Mouse (Mus musculus) embryonic facial prominence, embryonic 13.5 days (tissue): ENCODE data around the gene Fbxl5. TPM values are rescaled to one million over a fixed set of nuclear protein-coding genes. Genes with fewer than 3 reads are reported as not detected.
A peak's percentile ranks its signal among the peaks of the same experiment; 100 is the strongest.

Source experiments
- ATAC-seq: fragments of 200-750 bp; cut with Nextera tagmentation; 2 replicates; pipeline ENCODE4 v1.8.0; 2017; ENCODE audit warnings: low read depth; ENCODE audit not compliant: insufficient number of reproducible peaks, insufficient read depth, low FRiP score, low TSS enrichment
- H3K27ac ChIP-seq: fragments of 300-500 bp; sonication (generic); 2 replicates; pipeline ENCODE4 v1.5.1; 2015; ENCODE audit warnings: moderate library complexity, mild to moderate bottlenecking, inconsistent platforms
- H3K27me3 ChIP-seq: fragments of 300-500 bp; sonication (generic); 2 replicates; pipeline ENCODE4 v1.6.1; 2015; ENCODE audit warnings: mild to moderate bottlenecking, inconsistent platforms
- H3K36me3 ChIP-seq: fragments of 300-500 bp; sonication (generic); 2 replicates; pipeline ENCODE4 v1.6.1; 2015; ENCODE audit warnings: mild to moderate bottlenecking, inconsistent platforms
- H3K4me1 ChIP-seq: fragments of 300-500 bp; sonication (generic); 2 replicates; pipeline ENCODE4 v1.6.1; 2015; ENCODE audit warnings: inconsistent platforms
- H3K4me2 ChIP-seq: fragments of 300-500 bp; sonication (generic); 2 replicates; pipeline ENCODE4 v1.6.1; 2015; ENCODE audit warnings: moderate library complexity, mild to moderate bottlenecking, inconsistent platforms
- H3K4me3 ChIP-seq: fragments of 300-500 bp; sonication (generic); 2 replicates; pipeline ENCODE4 v1.5.1; 2015; ENCODE audit warnings: mild to moderate bottlenecking, inconsistent platforms
- H3K9ac ChIP-seq: fragments of 300-500 bp; sonication (generic); 2 replicates; pipeline ENCODE4 v1.6.1; 2015; ENCODE audit warnings: mild to moderate bottlenecking, inconsistent platforms
- H3K9me3 ChIP-seq: fragments of 300-500 bp; sonication (generic); 2 replicates; pipeline ENCODE4 v1.6.1; 2016; ENCODE audit warnings: inconsistent platforms
- WGBS: fragments of 180-500 bp; shearing (Covaris S2); methylation state at CpG from one replicate; pipeline ENCODE4 v1.1.7; 2015; ENCODE audit warnings: mixed read lengths; 5-methylcytosine and 5-hydroxymethylcytosine counted together
- polyA plus RNA-seq: library from polyadenylated mRNA; unstranded; fragments of >200 nt; fragmentation: Nextera tagmentation; extraction: Ambion mirVana; gene quantifications from 2 replicates; pipeline ENCODE4 v1.2.1, GENCODE M21; 2015

Fbxl5 gene
- polyA plus RNA-seq, 1 experiment from 2014 or later = 57.2 TPM

- Histone ChIP-seq H3K9ac (no peak overlapping the region), H3K4me2 (no peak overlapping the region), H3K9me3 (no peaks in the 10 kb centered on the region), H3K27me3 (no peaks in the 10 kb centered on the region), H3K36me3 (no peaks in the 10 kb centered on the region), H3K27ac (no peak overlapping the region), H3K4me1 (no peaks in the 10 kb centered on the region), H3K4me3 (no peak overlapping the region)
- WGBS = 81% methylated on average over 3 of the region's 3 CpGs
- ATAC-seq = no peak
These were observed 3.1 kb upstream of the Fbxl5 start for GRCm38 (mm10) chr5:43824580-43824979.

- H3K4me3 ChIP-seq = no peak overlapping the region
- H3K9me3 ChIP-seq = no peaks in the 10 kb centered on the region
- no peak for ATAC-seq
- H3K9ac ChIP-seq = no peak overlapping the region
- WGBS = 74% methylated on average over 3 of the region's 3 CpGs
- H3K4me1 ChIP-seq = no peaks in the 10 kb centered on the region
- no peaks in the 10 kb centered on the region for H3K27me3 ChIP-seq
- H3K27ac ChIP-seq = no peak overlapping the region
- H3K4me2 ChIP-seq = no peak overlapping the region
- no peaks in the 10 kb centered on the region for H3K36me3 ChIP-seq
These were observed 1.4 kb upstream of the Fbxl5 start for GRCm38 (mm10) chr5:43822824-43823223.

- H3K4me1 ChIP-seq = no peaks in the 10 kb centered on the region
- no peaks in the 10 kb centered on the region for H3K36me3 ChIP-seq
- ATAC-seq = no peak
- no peak overlapping the region for H3K4me3 ChIP-seq
- H3K27ac ChIP-seq = no peak overlapping the region
- no peaks in the 10 kb centered on the region for H3K27me3 ChIP-seq
- WGBS = 74% methylated on average over 8 of the region's 8 CpGs
- no peak overlapping the region for H3K9ac ChIP-seq
- no peaks in the 10 kb centered on the region for H3K9me3 ChIP-seq
- no peak overlapping the region for H3K4me2 ChIP-seq
These were observed 761 bp upstream of the Fbxl5 start for GRCm38 (mm10) chr5:43822199-43822598.

GRCm38 (mm10) chr5:43820785-43821184, 653 bp downstream of the Fbxl5 start:
- no peak for ATAC-seq
- no peak overlapping the region for H3K9ac ChIP-seq
- H3K4me1 ChIP-seq = no peaks in the 10 kb centered on the region
- H3K9me3 ChIP-seq = no peaks in the 10 kb centered on the region
- H3K27me3 ChIP-seq = no peaks in the 10 kb centered on the region
- H3K36me3 ChIP-seq = no peaks in the 10 kb centered on the region
- no peak overlapping the region for H3K4me3 ChIP-seq
- no peak overlapping the region for H3K4me2 ChIP-seq
- H3K27ac ChIP-seq = no peak overlapping the region
- WGBS = 80% methylated on average over 11 of the region's 11 CpGs

- ATAC-seq = no peak
- Histone ChIP-seq H3K9ac (no peak within 1 kb of the TSS), H3K4me2 (no peak within 1 kb of the TSS), H3K4me3 (no peak within 1 kb of the TSS), H3K36me3 (no peaks in the 10 kb centered on the region), H3K27me3 (no peaks in the 10 kb centered on the region), H3K27ac (no peak within 1 kb of the TSS), H3K9me3 (no peaks in the 10 kb centered on the region), H3K4me1 (no peaks in the 10 kb centered on the region)
- 45% methylated on average over 12 of the region's 12 CpGs for WGBS
These were observed 2.7 kb downstream of the Fbxl5 start, which contains the start of gene Bst1 for GRCm38 (mm10) chr5:43818695-43819094. Bst1 (plus strand) TSS chr5:43818885.

- no peak overlapping the region for H3K9ac ChIP-seq
- no peak overlapping the region for H3K27ac ChIP-seq
- no peak overlapping the region for H3K4me3 ChIP-seq
- no peaks in the 10 kb centered on the region for H3K36me3 ChIP-seq
- H3K27me3 ChIP-seq = no peaks in the 10 kb centered on the region
- H3K4me1 ChIP-seq = no peaks in the 10 kb centered on the region
- WGBS = 64% methylated on average over 1 of the region's 1 CpGs
- no peak for ATAC-seq
- no peak overlapping the region for H3K4me2 ChIP-seq
- no peaks in the 10 kb centered on the region for H3K9me3 ChIP-seq
These were observed 5.7 kb downstream of the Fbxl5 start for GRCm38 (mm10) chr5:43815769-43816168.

GRCm38 (mm10) chr5:43814536-43814935, 6.9 kb downstream of the Fbxl5 start:
- no peaks in the 10 kb centered on the region for H3K36me3 ChIP-seq
- no peak overlapping the region for H3K27ac ChIP-seq
- no peaks in the 10 kb centered on the region for H3K27me3 ChIP-seq
- no peaks in the 10 kb centered on the region for H3K9me3 ChIP-seq
- H3K9ac ChIP-seq = no peak overlapping the region
- no peak for ATAC-seq
- H3K4me2 ChIP-seq = no peak overlapping the region
- H3K4me3 ChIP-seq = no peak overlapping the region
- no peaks in the 10 kb centered on the region for H3K4me1 ChIP-seq
- WGBS = 81% methylated on average over 2 of the region's 2 CpGs

- 95% methylated on average over 1 of the region's 1 CpGs for WGBS
- no peaks in the 10 kb centered on the region for H3K4me1 ChIP-seq
These were observed 10.9 kb downstream of the Fbxl5 start for GRCm38 (mm10) chr5:43810427-43811062.

GRCm38 (mm10) chr5:43807744-43808696, 13.4 kb downstream of the Fbxl5 start:
- H3K4me2 ChIP-seq = peak overlapping the region; percentile 74
- H3K9me3 ChIP-seq = no peaks in the 10 kb centered on the region
- H3K9ac ChIP-seq = peak overlapping the region; percentile 88
- no peaks in the 10 kb centered on the region for H3K4me1 ChIP-seq
- H3K4me3 ChIP-seq = peak overlapping the region; percentile 50
- no peaks in the 10 kb centered on the region for H3K27me3 ChIP-seq
- WGBS = 4% methylated on average over 48 of the region's 48 CpGs
- no peaks in the 10 kb centered on the region for H3K36me3 ChIP-seq
- ATAC-seq = peak; percentile 85
- H3K27ac ChIP-seq = peak overlapping the region; percentile 75

More at GRCm38 (mm10) chr5:43810427-43811062, 10.9 kb downstream of the Fbxl5 start:
- H3K27ac ChIP-seq = no peak overlapping the region
- H3K4me2 ChIP-seq = no peak overlapping the region
- H3K9ac ChIP-seq = no peak overlapping the region
- H3K27me3 ChIP-seq = no peaks in the 10 kb centered on the region
- H3K36me3 ChIP-seq = no peaks in the 10 kb centered on the region
- ATAC-seq = no peak
- no peaks in the 10 kb centered on the region for H3K9me3 ChIP-seq
- no peak overlapping the region for H3K4me3 ChIP-seq

GRCm38 (mm10) chr5:43806914-43807313, 14.5 kb downstream of the Fbxl5 start:
- H3K4me1 ChIP-seq = no peaks in the 10 kb centered on the region
- no peak overlapping the region for H3K9ac ChIP-seq
- no peak overlapping the region for H3K27ac ChIP-seq
- no peak for ATAC-seq
- H3K4me3 ChIP-seq = no peak overlapping the region
- no peak overlapping the region for H3K4me2 ChIP-seq
- no peaks in the 10 kb centered on the region for H3K36me3 ChIP-seq
- 70% methylated on average over 4 of the region's 4 CpGs for WGBS
- H3K9me3 ChIP-seq = no peaks in the 10 kb centered on the region
- no peaks in the 10 kb centered on the region for H3K27me3 ChIP-seq

- H3K9me3 ChIP-seq = no peaks in the 10 kb centered on the region
- H3K4me3 ChIP-seq = no peak overlapping the region
- no peaks in the 10 kb centered on the region for H3K36me3 ChIP-seq
- WGBS = 94% methylated on average over 7 of the region's 7 CpGs
- H3K4me1 ChIP-seq = no peaks in the 10 kb centered on the region
- no peak overlapping the region for H3K9ac ChIP-seq
- no peak overlapping the region for H3K4me2 ChIP-seq
- no peak overlapping the region for H3K27ac ChIP-seq
- no peak for ATAC-seq
- H3K27me3 ChIP-seq = no peaks in the 10 kb centered on the region
These were observed 15.1 kb downstream of the Fbxl5 start for GRCm38 (mm10) chr5:43806340-43806739.

GRCm38 (mm10) chr5:43805401-43805800, 16.0 kb downstream of the Fbxl5 start:
- 0 out of 2 replicates have a peak, but pooled peaks have one; percentile 29 for ATAC-seq
- H3K27me3 ChIP-seq = no peaks in the 10 kb centered on the region
- no peaks in the 10 kb centered on the region for H3K36me3 ChIP-seq
- H3K27ac ChIP-seq = no peak overlapping the region
- no peak overlapping the region for H3K9ac ChIP-seq
- H3K9me3 ChIP-seq = no peaks in the 10 kb centered on the region
- 83% methylated on average over 2 of the region's 2 CpGs for WGBS
- H3K4me3 ChIP-seq = no peak overlapping the region
- no peaks in the 10 kb centered on the region for H3K4me1 ChIP-seq
- no peak overlapping the region for H3K4me2 ChIP-seq
